Mouse (Mus musculus) retina, adult 2 months (tissue): ENCODE results near the gene Dmac2.

Experiments used
- DNase-seq: peaks from one replicate; pipeline ENCODE4 v3.0.0-alpha.2; 2012; ENCODE audit warnings: low read depth, low spot score

Gene Dmac2

GRCm38 (mm10) chr7:25615706-25616011 is 3.6 kb upstream of the Dmac2 start, which contains the start of gene Erich4:
TSS of gene Erich4 (minus strand) at chr7:25615892.
- no peak for DNase-seq

GRCm38 (mm10) chr7:25617376-25618160 is 1.6 kb upstream of the Dmac2 start:
- no peak for DNase-seq

GRCm38 (mm10) chr7:25619722-25619991 is 443 bp downstream of the Dmac2 start:
- DNase-seq, result no peak

GRCm38 (mm10) chr7:25620101-25620500 is 887 bp downstream of the Dmac2 start:
- DNase-seq, result no peak

GRCm38 (mm10) chr7:25620751-25621150 is 1.5 kb downstream of the Dmac2 start:
- no peak for DNase-seq

- no peak for DNase-seq
Observed at GRCm38 (mm10) chr7:25623857-25624370, 4.7 kb downstream of the Dmac2 start.

GRCm38 (mm10) chr7:25624851-25625250 is 5.6 kb downstream of the Dmac2 start:
- DNase-seq, result no peak

GRCm38 (mm10) chr7:25625594-25626250 is 6.5 kb downstream of the Dmac2 start:
- DNase-seq, result no peak

- DNase-seq, result no peak
Observed at GRCm38 (mm10) chr7:25626509-25627430, 7.6 kb downstream of the Dmac2 start, which contains the start of gene B3gnt8. TSS of gene B3gnt8 (plus strand) at chr7:25626654.

- DNase-seq, result no peak
Observed at GRCm38 (mm10) chr7:25627431-25628322, 8.5 kb downstream of the Dmac2 start.

GRCm38 (mm10) chr7:25628323-25628620 is 9.1 kb downstream of the Dmac2 start:
- no peak for DNase-seq

GRCm38 (mm10) chr7:25632679-25633078 is 13.5 kb downstream of the Dmac2 start:
- DNase-seq, result no peak

GRCm38 (mm10) chr7:25636373-25636772 is 17.2 kb downstream of the Dmac2 start:
- no peak for DNase-seq

GRCm38 (mm10) chr7:25637099-25637498 is 17.9 kb downstream of the Dmac2 start:
- DNase-seq, result no peak

GRCm38 (mm10) chr7:25639754-25640153 is 20.5 kb downstream of the Dmac2 start:
- no peak for DNase-seq

GRCm38 (mm10) chr7:25644136-25644535 is 24.9 kb downstream of the Dmac2 start:
- no peak for DNase-seq

GRCm38 (mm10) chr7:25644631-25645030 is 25.4 kb downstream of the Dmac2 start:
- peak; percentile 72 for DNase-seq

GRCm38 (mm10) chr7:25645074-25645473 is 25.9 kb downstream of the Dmac2 start:
- peak; percentile 41 for DNase-seq

GRCm38 (mm10) chr7:25647574-25648123 is 28.4 kb downstream of the Dmac2 start:
- DNase-seq, result no peak

GRCm38 (mm10) chr7:25649839-25650238 is 30.6 kb downstream of the Dmac2 start:
- no peak for DNase-seq

- no peak for DNase-seq
Observed at GRCm38 (mm10) chr7:25651281-25651680, 32.1 kb downstream of the Dmac2 start.
